Mouse (Mus musculus) hindbrain, embryonic 14.5 days (tissue): ENCODE data around the gene Klhdc3. TPM values are rescaled to one million over a fixed set of nuclear protein-coding genes. Genes with fewer than 3 reads are reported as not detected.
A peak's percentile ranks its signal among the peaks of the same experiment; 100 is the strongest.

Experiments used
- ATAC-seq: fragments of 200-750 bp; cut with Nextera tagmentation; 2 replicates; pipeline ENCODE4 v1.8.0; 2017; ENCODE audit warnings: moderate number of reproducible peaks, mild to moderate bottlenecking, moderate TSS enrichment, moderate library complexity; ENCODE audit not compliant: low FRiP score
- DNase-seq: peaks from one replicate; pipeline ENCODE4 v3.0.0-alpha.2; 2015; ENCODE audit warnings: low spot score
- H3K27ac ChIP-seq: fragments of 300-500 bp; sonication (generic); 2 replicates; pipeline ENCODE4 v1.5.1; 2014; ENCODE audit warnings: mild to moderate bottlenecking, moderate library complexity
- H3K27me3 ChIP-seq: fragments of 300-500 bp; sonication (generic); 2 replicates; pipeline ENCODE4 v1.6.1; 2014; ENCODE audit warnings: mild to moderate bottlenecking, low read length, mixed read lengths; ENCODE audit not compliant: control insufficient read depth, insufficient read depth
- H3K36me3 ChIP-seq: fragments of 300-500 bp; sonication (generic); replicated peaks from 2 replicates; pipeline ENCODE4 v1.6.1; 2014; ENCODE audit not compliant: control insufficient read depth, insufficient read depth
- H3K4me1 ChIP-seq: fragments of 300-500 bp; sonication (generic); replicated peaks from 2 replicates; pipeline ENCODE4 v1.6.1; 2014; ENCODE audit warnings: antibody characterized with exemption, low read length, mixed read lengths; ENCODE audit not compliant: control insufficient read depth, insufficient read depth
- H3K4me2 ChIP-seq: fragments of 300-500 bp; sonication (generic); replicated peaks from 2 replicates; pipeline ENCODE4 v1.6.1; 2014; ENCODE audit warnings: mild to moderate bottlenecking, moderate library complexity
- H3K4me3 ChIP-seq: fragments of 300-500 bp; sonication (generic); replicated peaks from 2 replicates; pipeline ENCODE4 v1.5.1; 2014; ENCODE audit warnings: mild to moderate bottlenecking, low read length
- H3K9ac ChIP-seq: fragments of 300-500 bp; sonication (generic); 2 replicates; pipeline ENCODE4 v1.6.1; 2014
- H3K9me3 ChIP-seq: fragments of 300-500 bp; sonication (generic); 2 replicates; pipeline ENCODE4 v1.6.1; 2016; ENCODE audit warnings: low read length; ENCODE audit not compliant: control insufficient read depth
- WGBS: fragments of 180-500 bp; shearing (Covaris S2); extraction: QIAGEN DNeasy Blood & Tissue Kit; methylation state at CpG from one replicate; pipeline ENCODE4 v1.1.7; 2014; 5-methylcytosine and 5-hydroxymethylcytosine counted together
- polyA plus RNA-seq: library from polyadenylated mRNA; unstranded; fragments of >200 nt; fragmentation: Nextera tagmentation; extraction: Ambion mirVana; gene quantifications from 2 replicates; pipeline ENCODE4 v1.2.1, GENCODE M21; 2014

Gene Klhdc3
- polyA plus RNA-seq, 1 experiment from 2014 or later = 155 TPM

- Histone ChIP-seq H3K9me3 (no peaks in the 10 kb centered on the region), H3K4me3 (peak within 1 kb of the TSS; percentile 62), H3K27me3 (no peaks in the 10 kb centered on the region), H3K9ac (peak within 1 kb of the TSS; percentile 94), H3K27ac (peak within 1 kb of the TSS; percentile 93), H3K4me2 (peak within 1 kb of the TSS; percentile 83), H3K36me3 (peaks cover 31% of the 10 kb centered on the region), H3K4me1 (peaks cover 32% of the 10 kb centered on the region)
- under 1% methylated on average over 55 of the region's 58 CpGs for WGBS
- ATAC-seq (peak; percentile 94), DNase-seq (peak; percentile 88)
These were observed 30.3 kb downstream of the Klhdc3 start, which contains the start of gene Cul7 for GRCm38 (mm10) chr17:46650232-46651031. Cul7 (plus strand) TSS chr17:46650337.

GRCm38 (mm10) chr17:46649811-46650210 lies 30.9 kb downstream of the Klhdc3 start:
- Histone ChIP-seq H3K4me1 (peaks cover 35% of the 10 kb centered on the region), H3K4me2 (peak overlapping the region; percentile 83), H3K4me3 (peak overlapping the region; percentile 62), H3K27me3 (no peaks in the 10 kb centered on the region), H3K9ac (peak overlapping the region; percentile 94), H3K36me3 (peaks cover 29% of the 10 kb centered on the region), H3K9me3 (no peaks in the 10 kb centered on the region), H3K27ac (peak overlapping the region; percentile 93)
- no peak for ATAC-seq
- 38% methylated on average over 15 of the region's 15 CpGs for WGBS
- DNase-seq = no peak

- peaks cover 42% of the 10 kb centered on the region for H3K4me1 ChIP-seq
- no peak overlapping the region for H3K4me2 ChIP-seq
- ATAC-seq (no peak), DNase-seq (no peak)
- H3K9ac ChIP-seq = no peak overlapping the region
- H3K4me3 ChIP-seq = no peak overlapping the region
- no peak overlapping the region for H3K27ac ChIP-seq
- H3K9me3 ChIP-seq = no peaks in the 10 kb centered on the region
- peaks cover 15% of the 10 kb centered on the region for H3K36me3 ChIP-seq
- H3K27me3 ChIP-seq = no peaks in the 10 kb centered on the region
- WGBS = 93% methylated on average over 9 of the region's 9 CpGs
These were observed 32.3 kb downstream of the Klhdc3 start for GRCm38 (mm10) chr17:46648436-46648835.

- DNase-seq = no peak
- H3K9ac ChIP-seq = no peak overlapping the region
- peaks cover 40% of the 10 kb centered on the region for H3K4me1 ChIP-seq
- ATAC-seq = no peak
- no peak overlapping the region; the same call in 1 of the 2 replicates for H3K4me2 ChIP-seq
- H3K27ac ChIP-seq = no peak overlapping the region
- 95% methylated on average over 7 of the region's 7 CpGs for WGBS
- peaks cover 12% of the 10 kb centered on the region for H3K36me3 ChIP-seq
- H3K4me3 ChIP-seq = no peak overlapping the region
- no peaks in the 10 kb centered on the region for H3K9me3 ChIP-seq
- no peaks in the 10 kb centered on the region for H3K27me3 ChIP-seq
These were observed 33.4 kb downstream of the Klhdc3 start for GRCm38 (mm10) chr17:46647279-46647678.

DNA sequence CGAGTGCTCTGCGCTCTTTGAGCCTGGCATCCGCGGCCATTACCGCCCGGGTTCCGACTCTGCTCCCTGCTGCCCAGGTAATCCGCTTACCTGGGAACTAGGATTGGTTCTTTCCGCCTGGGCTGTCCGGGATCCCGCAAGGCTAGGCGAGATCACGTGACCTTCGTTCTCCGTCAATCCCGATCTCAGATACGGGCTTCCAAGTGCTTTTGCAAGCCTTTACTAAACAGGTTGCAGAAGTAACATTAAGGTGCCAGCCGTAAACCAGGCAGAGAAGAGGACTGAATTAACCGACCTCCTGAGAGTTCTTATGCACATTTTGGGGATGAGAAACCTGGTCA lies 34.4 kb downstream of the Klhdc3 start:
- Histone ChIP-seq H3K4me1 (peaks cover 31% of the 10 kb centered on the region), H3K9ac (peak overlapping the region; percentile 86), H3K27me3 (no peaks in the 10 kb centered on the region), H3K27ac (peak overlapping the region; percentile 93), H3K4me3 (peak overlapping the region; percentile 59), H3K4me2 (peak overlapping the region; percentile 69), H3K36me3 (peaks cover 21% of the 10 kb centered on the region), H3K9me3 (no peaks in the 10 kb centered on the region)
- under 1% methylated on average over 19 of the region's 19 CpGs for WGBS
- no peak; the same call in 1 of the 2 replicates for ATAC-seq
- no peak for DNase-seq

- peak within 1 kb of the TSS; percentile 86 for H3K9ac ChIP-seq
- H3K36me3 ChIP-seq = peaks cover 27% of the 10 kb centered on the region
- peaks cover 26% of the 10 kb centered on the region for H3K4me1 ChIP-seq
- under 1% methylated on average over 51 of the region's 53 CpGs for WGBS
- H3K4me2 ChIP-seq = peak within 1 kb of the TSS; percentile 69
- no peaks in the 10 kb centered on the region for H3K9me3 ChIP-seq
- DNase-seq (peak; percentile 99), ATAC-seq (peak; percentile 73)
- peak within 1 kb of the TSS; percentile 59 for H3K4me3 ChIP-seq
- peak within 1 kb of the TSS; percentile 93 for H3K27ac ChIP-seq
- H3K27me3 ChIP-seq = no peaks in the 10 kb centered on the region
These were observed 35.0 kb downstream of the Klhdc3 start, which contains the start of the genes Klc4 and Mrpl2 for GRCm38 (mm10) chr17:46645561-46646321. Klc4 (minus strand) TSS chr17:46646022. Mrpl2 (plus strand) TSS chr17:46646229.

GRCm38 (mm10) chr17:46644916-46645475 lies 35.7 kb downstream of the Klhdc3 start:
- Histone ChIP-seq H3K36me3 (peaks cover 34% of the 10 kb centered on the region), H3K4me1 (peaks cover 25% of the 10 kb centered on the region), H3K4me3 (peak overlapping the region; percentile 59), H3K9me3 (no peaks in the 10 kb centered on the region), H3K27me3 (no peaks in the 10 kb centered on the region), H3K9ac (peak overlapping the region; percentile 67), H3K27ac (no peak overlapping the region), H3K4me2 (peak overlapping the region; percentile 67)
- DNase-seq (no peak), ATAC-seq (no peak)
- WGBS = 13% methylated on average over 11 of the region's 11 CpGs

DNA sequence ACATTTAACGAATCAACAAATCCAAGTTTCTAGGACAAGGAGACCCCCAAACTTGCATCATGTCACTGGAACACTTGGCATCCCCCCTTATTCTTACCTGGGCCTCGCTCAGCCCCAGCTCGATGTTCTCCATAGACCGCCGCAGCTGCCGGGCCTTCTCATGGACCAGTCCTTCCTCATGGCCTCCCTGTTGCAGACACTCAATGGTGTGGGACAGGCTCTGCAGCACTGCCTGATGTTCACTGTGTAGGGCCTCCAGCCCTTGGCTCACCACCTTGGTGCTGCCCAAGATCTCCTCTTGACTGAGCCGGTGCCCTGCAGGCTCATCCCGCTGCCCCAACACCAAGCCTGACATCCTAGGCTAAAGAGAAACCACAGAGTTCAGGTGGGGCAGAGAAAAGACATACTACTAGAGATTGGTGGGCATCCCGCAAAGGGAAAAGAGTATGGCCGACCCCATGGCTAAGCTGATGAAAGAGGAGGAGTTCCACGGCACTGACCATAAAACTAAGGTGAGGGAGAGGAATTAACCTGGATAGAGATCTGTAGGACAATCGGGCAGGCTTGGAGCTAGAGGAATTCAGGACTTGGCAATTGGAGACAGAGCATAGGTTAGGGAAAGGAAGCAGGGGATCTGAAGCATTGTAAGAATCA lies 36.4 kb downstream of the Klhdc3 start:
- 90% methylated on average over 12 of the region's 12 CpGs for WGBS
- Histone ChIP-seq H3K27me3 (no peaks in the 10 kb centered on the region), H3K36me3 (peaks cover 41% of the 10 kb centered on the region), H3K9ac (peak overlapping the region; percentile 67; the same call in 1 of the 2 replicates), H3K4me3 (peak overlapping the region; percentile 59), H3K4me2 (peak overlapping the region; percentile 67), H3K27ac (no peak overlapping the region), H3K9me3 (no peaks in the 10 kb centered on the region), H3K4me1 (peaks cover 18% of the 10 kb centered on the region)
- ATAC-seq (no peak), DNase-seq (no peak)
